ENCODE assay signal across 8 mouse cellular contexts in genomic region chr9:59282683-59282986, GRCm38 (mm10). TPM values are rescaled to one million over a fixed set of nuclear protein-coding genes. Genes with fewer than 3 reads are reported as not detected.
DNase-seq lines count a peak whose midpoint lies in the region; ATAC-seq and TF ChIP-seq lines count a peak whose summit lies in the region.

No protein-coding gene starts in this region.

- H3K27me3 ChIP-seq in kidney, postnatal 0 days (ENCODE audit: insufficient read depth, low read length): no peaks in the 10 kb centered on the region
- no peaks in the 10 kb centered on the region for H3K27me3 ChIP-seq in embryonic facial prominence, embryonic 15.5 days
- H3K27me3 ChIP-seq in intestine, embryonic 16.5 days (replicated peaks; ENCODE audit: control insufficient read depth, insufficient read depth, low read length): no peaks in the 10 kb centered on the region
- no peaks in the 10 kb centered on the region for H3K27me3 ChIP-seq in neural tube, embryonic 13.5 days

- no peak for DNase-seq in kidney, postnatal 0 days (ENCODE audit: low spot score)
- no peak for DNase-seq in kidney, postnatal 36 days
- no peak for DNase-seq in T-cell, adult 2 months (ENCODE audit: low spot score)
- no peak for DNase-seq in thymus, adult 18-20 months

- no peak overlapping the region for H3K4me3 ChIP-seq in kidney, postnatal 0 days (replicated peaks; ENCODE audit: low read depth, low read length)
- H3K4me3 ChIP-seq in embryonic facial prominence, embryonic 15.5 days (replicated peaks): no peak overlapping the region
- H3K4me3 ChIP-seq in intestine, embryonic 16.5 days (ENCODE audit: low read length): no peak overlapping the region
- H3K4me3 ChIP-seq in neural tube, embryonic 13.5 days: no peak overlapping the region

- WGBS in kidney, postnatal 0 days: 53% methylated on average over 7 of the region's 7 CpGs
- WGBS in embryonic facial prominence, embryonic 15.5 days: 50% methylated on average over 7 of the region's 7 CpGs
- WGBS in intestine, embryonic 16.5 days: 49% methylated on average over 7 of the region's 7 CpGs
- 53% methylated on average over 7 of the region's 7 CpGs for WGBS in neural tube, embryonic 13.5 days

- TF ChIP-seq CTCF in kidney, postnatal 0 days (IDR thresholded peaks at IDR 0.05; ENCODE audit: low read depth): no peak

- ATAC-seq in kidney, postnatal 0 days (replicated peaks; ENCODE audit: low FRiP score, low read depth): no peak
- no peak for ATAC-seq in embryonic facial prominence, embryonic 15.5 days (ENCODE audit: insufficient number of reproducible peaks, low FRiP score, low TSS enrichment, low read depth)
- peak; percentile 24; the same call in 1 of the 2 replicates for ATAC-seq in intestine, embryonic 16.5 days
- ATAC-seq in neural tube, embryonic 13.5 days (ENCODE audit: low read depth): no peak; the same call in 1 of the 2 replicates
- no peak for ATAC-seq in megakaryocyte-erythroid progenitor cell, adult 5-6 weeks (replicated peaks; ENCODE audit: low FRiP score, low TSS enrichment, poor library complexity, severe bottlenecking)

- peak overlapping the region; percentile 34; the same call in 1 of the 2 replicates for H3K4me2 ChIP-seq in kidney, postnatal 0 days (ENCODE audit: low read length)
- H3K4me2 ChIP-seq in embryonic facial prominence, embryonic 15.5 days (replicated peaks): peak overlapping the region; percentile 35; the same call in 1 of the 2 replicates
- peak overlapping the region; percentile 17 for H3K4me2 ChIP-seq in intestine, embryonic 16.5 days (ENCODE audit: low read depth, low read length)
- H3K4me2 ChIP-seq in neural tube, embryonic 13.5 days: peak overlapping the region; percentile 37

- no peaks in the 10 kb centered on the region for H3K4me1 ChIP-seq in kidney, postnatal 0 days (replicated peaks; ENCODE audit: insufficient read depth, low read length)
- peaks cover 8% of the 10 kb centered on the region for H3K4me1 ChIP-seq in embryonic facial prominence, embryonic 15.5 days
- H3K4me1 ChIP-seq in intestine, embryonic 16.5 days (ENCODE audit: control insufficient read depth, insufficient read depth, low read length): 0 out of 2 replicates have a peak, but pooled peaks cover 10% of the 10 kb centered on the region
- H3K4me1 ChIP-seq in neural tube, embryonic 13.5 days (replicated peaks): peaks cover 11% of the 10 kb centered on the region

- H3K9me3 ChIP-seq in kidney, postnatal 0 days (replicated peaks; ENCODE audit: low read length): no peaks in the 10 kb centered on the region
- H3K9me3 ChIP-seq in embryonic facial prominence, embryonic 15.5 days (replicated peaks): no peaks in the 10 kb centered on the region
- H3K9me3 ChIP-seq in intestine, embryonic 16.5 days (ENCODE audit: control insufficient read depth, low read length): no peaks in the 10 kb centered on the region
- H3K9me3 ChIP-seq in neural tube, embryonic 13.5 days: no peaks in the 10 kb centered on the region

- H3K9ac ChIP-seq in kidney, postnatal 0 days (ENCODE audit: low read depth, low read length): no peak overlapping the region
- no peak overlapping the region for H3K9ac ChIP-seq in embryonic facial prominence, embryonic 15.5 days
- no peak overlapping the region for H3K9ac ChIP-seq in intestine, embryonic 16.5 days (ENCODE audit: low read depth, low read length)
- H3K9ac ChIP-seq in neural tube, embryonic 13.5 days: peak overlapping the region; percentile 9; the same call in 1 of the 2 replicates

- H3K27ac ChIP-seq in kidney, postnatal 0 days: no peak overlapping the region
- H3K27ac ChIP-seq in embryonic facial prominence, embryonic 15.5 days (replicated peaks): no peak overlapping the region
- H3K27ac ChIP-seq in intestine, embryonic 16.5 days (ENCODE audit: low read length): no peak overlapping the region
- no peak overlapping the region for H3K27ac ChIP-seq in neural tube, embryonic 13.5 days (replicated peaks)

- no peaks in the 10 kb centered on the region for H3K36me3 ChIP-seq in kidney, postnatal 0 days (ENCODE audit: insufficient read depth, low read length)
- H3K36me3 ChIP-seq in embryonic facial prominence, embryonic 15.5 days: no peaks in the 10 kb centered on the region
- no peaks in the 10 kb centered on the region for H3K36me3 ChIP-seq in intestine, embryonic 16.5 days (ENCODE audit: control insufficient read depth, insufficient read depth, low read length)
- no peaks in the 10 kb centered on the region for H3K36me3 ChIP-seq in neural tube, embryonic 13.5 days

RNA-seq across cellular contexts. Expression of gene Adpgk, which starts 8.7 kb away (rescaled TPM):
- 26.0 and 26.9 TPM in 2 replicates for polyA plus RNA-seq in kidney, postnatal 0 days (2015; fragmentation: Nextera tagmentation; extraction: Ambion mirVana)
- 41.2 and 45.7 TPM in 2 replicates for polyA plus RNA-seq in embryonic facial prominence, embryonic 15.5 days (2015; fragmentation: Nextera tagmentation; extraction: Ambion mirVana)
- 22.9 and 25.6 TPM in 2 replicates for polyA plus RNA-seq in intestine, embryonic 16.5 days (2015; fragmentation: Nextera tagmentation; extraction: Ambion mirVana)
- 27.3 and 28.1 TPM in 2 replicates for polyA plus RNA-seq in neural tube, embryonic 13.5 days (2015; fragmentation: Nextera tagmentation; extraction: Ambion mirVana)
- total RNA-seq in megakaryocyte-erythroid progenitor cell, adult 5-6 weeks (2014; fragmentation: Nextera tagmentation): 44.5 and 53.1 TPM in 2 replicates
- total RNA-seq in megakaryocyte-erythroid progenitor cell, adult 5-6 weeks (2017): 41.4 and 43.0 TPM in 2 replicates
